Mouse (Mus musculus) lung, postnatal 0 days (tissue): Measurements from ENCODE around the gene Il7r.

Experiments used
- CTCF ChIP-seq: IDR thresholded peaks from 2 replicates; pipeline ENCODE4 v1.5.1; 2016; ENCODE audit warnings: antibody characterized with exemption, mild to moderate bottlenecking
- EP300 ChIP-seq: IDR thresholded peaks from 2 replicates; pipeline ENCODE4 v1.6.1; 2016; ENCODE audit warnings: antibody characterized with exemption, mild to moderate bottlenecking, control low read depth

GRCm38 (mm10) chr15:9564156-9564555 is 34.2 kb upstream of the Il7r start:
- TF ChIP-seq CTCF (no peak), EP300 (no peak)
